Mouse (Mus musculus): ENCODE measurements around the gene Eml2.

Gene Eml2

DNA sequence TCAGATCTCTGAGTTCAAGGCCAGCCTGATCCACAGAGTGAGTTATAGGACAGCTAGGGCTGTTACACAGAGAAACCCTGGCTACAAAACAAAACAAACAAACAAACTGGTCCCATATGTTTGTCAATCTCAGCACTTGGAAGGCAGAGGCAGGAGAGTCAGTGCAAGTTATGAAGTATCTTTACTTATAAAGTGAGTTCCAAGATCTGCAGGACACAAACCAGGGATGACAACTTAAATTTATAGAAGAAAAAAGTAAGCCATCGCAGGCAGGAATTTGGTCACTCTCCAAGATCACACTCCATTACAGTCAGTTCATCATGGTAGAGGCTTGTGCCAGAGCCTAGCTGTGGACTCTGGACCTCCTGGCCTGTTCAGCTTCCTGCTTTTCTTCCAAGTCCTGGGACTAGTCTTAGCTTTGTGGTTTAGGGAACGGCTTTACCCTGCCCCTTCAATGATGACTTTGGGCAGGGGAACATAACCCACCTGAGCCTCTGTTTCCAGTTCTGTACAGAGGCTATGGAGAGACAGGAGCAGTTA, 53.9 kb downstream of the Eml2 start:
- DNase-seq (ENCODE audit: low spot score), result no peak

DNA sequence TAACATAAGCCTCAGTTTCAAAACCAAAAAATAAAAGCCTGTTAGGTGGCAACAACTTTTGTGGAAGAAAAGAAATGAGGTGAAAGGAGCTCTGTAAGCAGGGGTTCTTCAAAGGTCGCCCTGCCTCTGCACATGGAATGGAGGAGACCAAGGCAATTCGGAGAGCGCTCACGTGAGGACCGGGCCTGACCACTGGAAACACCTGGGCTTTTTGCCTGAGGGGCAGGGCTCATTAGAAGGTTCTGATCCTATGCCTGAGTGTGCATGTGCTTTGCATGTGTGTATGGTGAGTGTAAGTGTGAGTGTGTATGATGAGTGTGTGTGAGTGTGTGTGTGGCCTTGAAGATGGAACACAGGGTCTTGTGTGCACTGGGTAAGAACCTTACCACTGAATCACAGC, 54.7 kb downstream of the Eml2 start:
- DNase-seq (ENCODE audit: low spot score), result no peak

DNA sequence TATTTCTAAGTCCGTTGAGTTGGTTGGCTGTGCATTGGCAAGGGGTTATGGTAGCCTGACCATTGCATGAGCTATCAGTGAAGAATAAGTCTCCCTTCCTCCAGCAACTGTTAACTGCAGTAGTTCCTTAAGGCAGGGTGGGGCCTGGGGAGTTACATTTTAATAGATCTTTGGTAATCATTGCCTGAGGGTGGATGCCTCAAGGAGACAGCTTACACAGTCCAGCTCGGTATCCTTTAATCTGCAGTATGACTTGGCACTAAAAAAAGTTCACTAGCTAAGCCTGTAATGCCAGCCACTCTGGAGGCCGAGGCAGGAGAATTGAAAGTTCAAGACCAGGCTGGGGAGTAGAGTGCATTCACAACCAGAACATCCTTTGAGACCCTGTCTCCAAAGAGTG, 55.6 kb downstream of the Eml2 start:
- DNase-seq (ENCODE audit: low spot score), result no peak

DNA sequence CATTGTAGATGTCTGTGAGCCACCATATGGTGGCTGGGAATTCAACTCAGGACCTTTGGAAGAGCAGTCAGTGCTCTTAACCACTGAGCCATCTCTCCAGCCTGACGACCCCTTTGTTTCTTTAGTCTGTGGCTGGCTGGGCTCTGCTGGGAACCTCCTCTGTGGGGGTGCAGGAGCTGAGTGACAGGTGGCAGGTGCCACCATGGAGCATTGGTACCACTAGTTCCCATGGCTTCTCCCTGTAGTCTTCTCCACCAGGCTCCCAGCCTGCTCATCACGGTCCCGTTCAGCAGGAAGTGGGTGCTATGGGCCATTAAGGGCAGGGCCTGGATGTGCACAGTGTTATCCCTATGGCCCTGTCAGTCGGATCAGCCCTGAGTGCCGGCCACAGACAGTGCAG, 58.4 kb downstream of the Eml2 start:
- DNase-seq (ENCODE audit: low spot score), result no peak

DNA sequence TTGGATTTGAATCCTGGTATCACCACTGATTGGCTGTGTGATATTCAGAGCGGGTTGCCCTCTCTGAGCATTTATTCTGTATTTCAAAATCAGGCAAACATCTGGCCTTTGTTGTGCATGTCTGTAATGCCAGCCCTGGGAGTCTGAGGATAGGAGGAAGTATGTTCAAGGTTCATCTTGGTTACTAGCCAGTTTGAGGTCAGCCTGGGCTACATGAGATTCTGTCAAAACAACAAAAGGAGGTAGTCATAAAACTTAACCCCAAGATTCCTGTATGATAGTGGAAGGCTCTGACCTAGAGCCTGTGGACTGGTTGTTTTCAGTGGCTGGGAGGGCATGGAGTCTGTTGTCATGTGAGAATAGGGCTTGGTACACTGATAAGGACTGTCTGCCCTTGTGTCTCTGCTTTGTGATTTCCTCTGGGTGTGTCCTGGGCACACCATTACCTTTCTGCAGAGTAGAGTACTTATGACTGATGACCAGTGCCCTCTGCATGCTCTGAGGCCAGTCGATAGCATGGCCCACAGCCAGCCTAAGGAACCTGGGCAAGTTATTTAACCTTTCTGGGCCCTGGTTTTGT, 59.0 kb downstream of the Eml2 start:
- DNase-seq (ENCODE audit: low spot score), result no peak

DNA sequence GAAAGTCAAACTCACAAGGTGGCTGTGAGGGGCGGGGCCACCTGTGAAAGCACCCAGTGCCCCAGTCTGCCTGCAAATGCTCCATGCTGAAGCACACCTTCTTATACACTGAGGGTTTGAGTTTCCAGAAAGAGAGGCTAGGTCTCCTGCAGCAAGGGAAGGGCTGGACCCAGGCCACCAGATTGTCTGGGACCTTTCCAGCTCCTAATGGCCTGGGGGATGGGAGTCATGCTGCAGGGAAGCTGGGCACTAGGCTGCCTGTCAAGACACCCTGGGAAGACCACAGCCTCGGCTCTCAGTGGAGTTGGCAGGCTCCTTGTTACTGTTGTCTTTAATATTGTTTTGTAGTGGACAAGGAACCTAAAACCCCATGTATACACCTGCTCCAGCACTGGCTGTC, 60.2 kb downstream of the Eml2 start:
- DNase-seq (ENCODE audit: low spot score), result no peak

DNA sequence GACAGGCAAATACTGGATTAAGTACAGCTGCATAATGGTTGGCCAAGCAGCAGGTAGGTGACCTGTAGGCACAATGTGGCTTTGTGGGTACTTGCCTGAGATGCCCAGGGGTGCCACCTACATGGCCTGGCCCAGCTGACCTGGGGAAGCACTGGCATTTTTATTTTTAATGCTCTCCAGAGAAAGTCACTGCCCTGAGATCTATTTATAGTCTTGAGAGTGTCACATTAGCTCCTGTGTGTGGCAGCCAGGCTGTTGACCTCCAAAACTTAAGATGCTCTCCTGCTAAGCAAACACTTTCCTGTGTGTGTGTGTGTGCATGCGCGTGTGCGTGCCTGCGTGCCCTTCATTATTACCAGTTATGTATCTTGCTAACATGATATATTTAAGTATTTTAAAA, 62.1 kb downstream of the Eml2 start:
- DNase-seq (ENCODE audit: low spot score), result no peak

DNA sequence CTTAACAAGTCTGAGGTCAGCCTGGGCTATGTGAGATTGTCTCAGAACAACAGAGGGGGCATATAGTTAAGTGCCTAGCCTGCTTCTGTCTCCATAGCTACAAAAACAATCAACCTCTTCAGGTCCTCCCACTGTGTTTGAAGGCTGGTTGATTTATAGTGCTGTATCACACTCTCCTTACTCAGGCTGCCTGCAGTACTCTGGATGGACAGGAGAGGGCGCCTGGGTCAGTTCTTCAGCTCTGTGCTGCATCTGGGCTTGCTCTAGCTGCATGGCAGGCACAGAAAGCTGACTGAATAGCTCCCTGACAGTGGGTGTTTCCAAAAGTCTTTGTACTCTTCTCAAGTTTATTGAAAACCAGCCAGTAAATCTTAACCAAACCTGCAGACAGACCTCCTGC, 63.2 kb downstream of the Eml2 start:
- DNase-seq (ENCODE audit: low spot score), result peak; percentile 96

DNA sequence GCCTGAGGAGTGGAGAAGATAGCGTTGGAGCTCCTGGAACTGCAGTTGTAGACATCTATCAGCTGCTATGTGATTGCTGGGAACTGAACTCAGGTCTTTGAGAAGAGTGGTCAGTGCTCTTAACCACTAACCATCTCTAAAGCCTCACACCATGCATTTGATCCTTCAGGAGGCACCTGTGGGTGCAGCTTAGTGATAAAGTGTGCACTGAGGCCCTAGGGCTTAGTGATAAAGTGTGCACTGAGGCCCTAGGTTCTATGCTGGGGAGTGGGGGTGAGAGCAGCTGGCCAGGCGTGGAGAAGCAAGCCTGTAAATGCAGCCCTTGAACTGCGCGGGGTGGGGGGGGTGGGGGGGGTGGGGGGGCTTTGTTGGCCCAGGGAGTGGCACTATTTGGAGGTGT, 63.8 kb downstream of the Eml2 start:
- no peak for DNase-seq (ENCODE audit: low spot score)

DNA sequence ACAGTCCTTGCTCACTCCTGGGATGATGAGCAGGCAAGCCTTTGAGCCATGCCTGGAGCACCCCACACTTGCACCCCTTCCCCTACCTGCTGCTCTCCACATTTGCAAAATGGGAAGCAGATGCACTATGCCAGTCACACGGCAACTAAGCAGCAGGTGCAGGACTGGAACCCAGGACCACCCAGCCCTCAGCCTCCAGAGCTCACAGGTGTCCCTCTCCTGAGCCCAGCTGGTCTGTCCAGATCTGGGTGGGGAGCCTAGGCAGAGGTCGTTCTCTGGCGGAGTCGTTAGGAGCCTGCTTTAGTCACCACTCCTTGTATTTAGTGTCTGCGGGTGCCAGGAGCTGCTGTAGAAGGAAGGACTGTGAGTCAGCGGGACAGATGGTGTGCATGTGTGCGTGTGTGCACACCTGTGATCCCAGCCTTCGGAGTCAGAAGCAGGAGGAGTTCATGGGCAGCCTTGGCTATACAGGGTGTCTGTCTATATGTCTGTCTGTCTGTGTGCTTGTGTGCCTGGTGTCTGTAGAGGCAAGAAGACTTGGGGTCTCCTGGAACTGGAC, 64.8 kb downstream of the Eml2 start:
- no peak for DNase-seq (ENCODE audit: low spot score)

DNA sequence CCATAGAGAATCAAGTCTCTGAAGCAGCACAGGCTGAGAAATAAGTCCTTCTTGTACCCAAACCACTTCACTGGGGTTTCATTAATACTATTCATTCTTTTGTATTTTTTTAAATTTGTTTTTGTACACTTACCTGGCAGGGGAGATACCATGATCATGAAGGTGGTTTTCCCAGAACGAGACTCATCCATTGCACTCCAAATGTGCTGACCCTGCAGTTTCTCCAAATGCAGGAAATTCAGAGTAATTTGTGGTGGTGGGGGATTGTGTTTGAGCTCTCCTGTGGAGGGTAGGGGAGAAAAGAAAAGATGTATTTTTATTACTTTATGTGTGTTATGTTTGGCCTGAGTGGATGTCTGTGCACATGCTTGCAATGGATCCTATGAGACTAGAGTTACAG, 65.8 kb downstream of the Eml2 start:
- DNase-seq (ENCODE audit: low spot score), result no peak

DNA sequence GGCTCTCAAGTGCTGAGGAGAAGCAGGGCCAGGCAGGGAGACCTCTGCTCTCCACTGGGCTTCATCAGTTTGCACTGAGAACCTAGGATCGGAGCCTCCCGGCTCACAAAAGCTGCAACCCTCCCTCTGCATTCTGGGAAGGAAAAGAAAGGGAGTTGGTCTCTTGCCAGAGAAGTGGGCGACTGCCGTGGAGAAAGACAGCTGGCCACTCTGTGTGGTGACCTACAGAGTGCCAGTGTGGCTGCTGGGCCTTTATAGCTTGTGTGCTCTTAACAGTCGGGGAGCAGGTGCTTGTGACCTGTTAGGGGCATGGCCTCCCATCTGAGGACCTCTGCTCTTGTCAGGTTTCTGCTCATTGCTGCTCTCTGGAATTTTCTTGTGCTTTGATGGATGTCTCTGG, 67.6 kb downstream of the Eml2 start:
- no peak for DNase-seq (ENCODE audit: low spot score)

DNA sequence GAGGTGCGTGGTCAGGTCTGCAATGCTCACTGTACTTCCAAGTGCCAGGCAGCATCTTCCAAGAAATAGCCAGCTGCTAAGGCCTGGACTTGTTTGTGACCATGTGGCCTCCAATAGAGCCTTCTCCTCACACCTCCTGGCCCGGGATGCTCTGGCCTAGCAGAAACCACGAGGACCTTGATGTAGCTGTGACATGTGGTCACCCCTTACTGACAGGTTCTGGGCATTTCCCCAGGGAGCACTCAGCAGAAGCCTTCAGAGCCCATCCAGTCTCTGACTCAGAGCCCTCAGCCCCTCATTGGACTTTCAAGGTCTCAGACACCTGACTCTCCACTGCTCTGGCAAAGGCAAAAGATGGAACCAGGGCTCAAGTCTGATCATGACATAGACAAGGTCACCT, 68.9 kb downstream of the Eml2 start:
- DNase-seq (ENCODE audit: low spot score), result no peak

DNA sequence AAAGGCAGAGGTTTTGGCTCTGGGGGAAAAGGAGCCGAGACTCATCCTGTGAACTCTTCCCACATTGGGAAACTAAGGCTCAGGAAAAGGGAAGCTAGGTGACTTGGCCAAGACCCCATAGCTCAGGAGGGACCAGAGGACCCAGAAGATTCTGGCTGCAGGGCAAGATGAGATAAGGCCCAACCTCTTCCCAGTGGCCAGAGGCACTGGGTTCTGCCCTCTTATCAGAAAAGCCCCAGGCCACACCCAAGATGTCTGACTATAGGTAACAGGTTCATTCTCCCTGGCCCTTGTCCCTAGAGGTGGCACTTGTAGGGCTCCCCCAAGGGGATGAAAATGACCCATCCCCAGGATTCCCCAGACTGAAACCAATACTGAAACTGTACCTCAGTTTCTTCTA, 70.6 kb downstream of the Eml2 start:
- DNase-seq (ENCODE audit: low spot score), result no peak

DNA sequence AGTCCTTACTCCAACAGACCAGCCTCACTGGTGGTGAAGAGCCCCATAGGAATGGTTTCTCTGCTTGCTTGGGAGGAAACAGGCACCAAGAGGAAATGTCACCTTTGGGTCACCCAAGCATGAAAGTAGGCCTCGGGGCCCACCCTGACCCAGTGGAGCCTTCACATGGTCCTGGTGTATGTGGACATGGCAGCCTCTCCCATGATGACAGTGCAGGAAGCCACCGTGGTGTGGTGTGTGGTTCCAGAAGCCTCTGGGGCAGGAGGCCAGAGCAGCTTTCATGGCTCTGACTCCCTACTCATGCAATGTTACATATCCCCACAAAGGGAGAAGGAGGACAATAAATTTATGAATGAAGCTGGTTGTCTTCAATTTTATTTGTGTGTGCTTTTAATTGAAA, 71.3 kb downstream of the Eml2 start:
- DNase-seq (ENCODE audit: low spot score), result no peak

DNA sequence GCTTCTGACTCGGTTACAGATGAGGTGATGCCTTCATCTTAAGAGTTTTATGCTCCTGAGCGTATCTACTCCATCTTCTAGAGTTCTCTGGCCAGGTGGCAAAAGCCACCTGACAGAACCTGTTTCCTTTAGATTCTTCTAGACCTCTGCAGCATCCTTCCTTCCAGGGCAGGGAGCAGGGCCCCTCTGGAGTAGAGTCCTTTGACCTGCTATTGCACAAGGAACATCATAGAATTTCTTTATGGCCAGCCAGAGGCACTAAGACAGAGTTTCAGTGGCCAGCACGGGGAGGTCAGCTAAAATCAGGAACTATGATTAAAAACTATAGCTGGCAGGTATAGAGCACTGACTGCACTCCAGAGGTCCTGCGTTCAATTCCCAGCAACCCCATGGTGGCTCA, 75.9 kb downstream of the Eml2 start:
- DNase-seq (ENCODE audit: low spot score), result no peak

DNA sequence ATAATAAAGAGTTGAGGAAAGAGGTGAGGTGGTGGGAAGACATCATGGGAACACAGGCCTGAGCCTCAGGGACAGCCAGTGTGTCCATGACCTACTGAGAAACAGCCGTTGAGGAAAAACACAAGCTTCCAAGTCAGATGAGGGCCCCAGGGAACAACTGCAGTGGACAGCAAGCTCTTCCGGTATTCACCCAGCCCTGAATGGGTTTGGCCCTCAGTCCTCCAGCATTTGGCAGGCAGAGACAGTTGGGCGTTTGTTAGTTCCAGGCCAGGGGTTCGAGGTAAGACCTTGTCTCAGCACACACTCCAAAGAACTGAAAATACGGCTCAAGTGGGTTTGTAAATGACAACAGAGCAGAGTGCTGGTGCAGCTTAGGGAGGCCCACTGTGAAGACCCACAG, 77.2 kb downstream of the Eml2 start:
- DNase-seq (ENCODE audit: low spot score), result no peak

DNA sequence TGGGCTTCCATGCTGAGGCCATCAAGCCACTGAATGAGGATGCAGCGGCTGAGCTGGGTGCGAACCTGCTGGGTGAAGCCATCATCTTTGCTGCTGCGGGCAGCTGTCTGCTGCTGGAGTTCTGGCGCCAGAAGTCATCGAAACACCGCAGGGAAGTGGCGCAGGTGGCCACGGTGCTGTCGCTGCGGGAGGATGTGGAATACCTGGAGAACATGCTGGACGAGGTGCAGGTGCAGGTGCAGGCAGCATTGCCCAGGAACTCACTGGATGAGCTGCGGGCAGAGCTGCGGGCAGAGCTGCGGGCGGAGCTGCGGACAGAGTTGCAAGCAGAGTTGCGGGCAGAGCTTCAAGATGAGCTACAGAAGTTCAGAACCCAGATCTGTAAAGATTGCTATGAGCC, 79.2 kb downstream of the Eml2 start:
- no peak for DNase-seq (ENCODE audit: low spot score)

Measured in retina, embryonic 14.5 days (tissue).